Mouse (Mus musculus): ENCODE measurements around the gene Agap1. TPM values are rescaled to one million over a fixed set of nuclear protein-coding genes. Genes with fewer than 3 reads are reported as not detected.

Gene Agap1
- total RNA-seq, 2 experiments from 2014 or later = 240 to 255 TPM

- DNase-seq (ENCODE audit: low spot score in 2 of 2) = no peak
- intact Hi-C loops (cut with DNase I) = loop anchor here (5.0 kb wide), 1 partner anchor 389 kb away; no protein-coding TSS in a partner anchor
Measured at GRCm38 (mm10) chr1:89625967-89626366, 171.4 kb downstream of the Agap1 start.

- no peak for DNase-seq (ENCODE audit: low spot score in 2 of 2)
- intact Hi-C loops (cut with DNase I) = loop anchor here (5.0 kb wide), 1 partner anchor 390 kb away; no protein-coding TSS in a partner anchor
Measured at GRCm38 (mm10) chr1:89626940-89627339, 172.3 kb downstream of the Agap1 start.

- intact Hi-C loops (cut with DNase I) = loop anchor here (5.0 kb wide), 1 partner anchor 390 kb away; no protein-coding TSS in a partner anchor
- DNase-seq (ENCODE audit: low spot score in 2 of 2) = peak in 1 of 2 experiments; percentile 46
Measured at GRCm38 (mm10) chr1:89627650-89628049, 173.0 kb downstream of the Agap1 start.

- no peak for DNase-seq (ENCODE audit: low spot score in 2 of 2)
- intact Hi-C loops (cut with DNase I) = loop anchor here (2.0 kb wide), 1 partner anchor 106 kb away; no protein-coding TSS in a partner anchor
Measured at GRCm38 (mm10) chr1:89630836-89631235, 176.2 kb downstream of the Agap1 start.

GRCm38 (mm10) chr1:89631747-89632146 lies 177.1 kb downstream of the Agap1 start:
- DNase-seq (ENCODE audit: low spot score in 2 of 2) = peak in 1 of 2 experiments; percentile 67
- intact Hi-C loops (cut with DNase I) = loop anchor here (2.0 kb wide), 1 partner anchor 107 kb away; no protein-coding TSS in a partner anchor

- no peak for DNase-seq (ENCODE audit: low spot score in 2 of 2)
- intact Hi-C loops (cut with DNase I) = no loop called here
Measured at GRCm38 (mm10) chr1:89634055-89634454, 179.4 kb downstream of the Agap1 start.

GRCm38 (mm10) chr1:89635131-89635530 lies 180.5 kb downstream of the Agap1 start:
- intact Hi-C loops (cut with DNase I) = no loop called here
- DNase-seq (ENCODE audit: low spot score in 2 of 2) = no peak

GRCm38 (mm10) chr1:89637670-89638069 lies 183.1 kb downstream of the Agap1 start:
- DNase-seq (ENCODE audit: low spot score in 2 of 2) = no peak
- intact Hi-C loops (cut with DNase I) = no loop called here

- intact Hi-C loops (cut with DNase I) = loop anchor here (1.0 to 10.0 kb wide), 2 partner anchors 300 to 411 kb away; no protein-coding TSS in a partner anchor
- peak; percentile 45 to 62 for DNase-seq (ENCODE audit: low spot score in 2 of 2)
Measured at GRCm38 (mm10) chr1:89643445-89644100, 189.0 kb downstream of the Agap1 start.

- intact Hi-C loops (cut with DNase I) = loop anchor here (1.0 to 10.0 kb wide), 2 partner anchors 299 to 411 kb away; no protein-coding TSS in a partner anchor
- DNase-seq (ENCODE audit: low spot score in 2 of 2) = no peak
Measured at GRCm38 (mm10) chr1:89644120-89644519, 189.5 kb downstream of the Agap1 start.

GRCm38 (mm10) chr1:89646326-89647018 lies 191.9 kb downstream of the Agap1 start:
- intact Hi-C loops (cut with DNase I) = loop anchor here (5.0 to 10.0 kb wide), 2 partner anchors 408 to 941 kb away; no protein-coding TSS in a partner anchor
- peak; percentile 70 to 80 for DNase-seq (ENCODE audit: low spot score in 2 of 2)

GRCm38 (mm10) chr1:89647505-89647904 lies 192.9 kb downstream of the Agap1 start:
- intact Hi-C loops (cut with DNase I) = loop anchor here (5.0 to 10.0 kb wide), 2 partner anchors 407 to 940 kb away; no protein-coding TSS in a partner anchor
- no peak for DNase-seq (ENCODE audit: low spot score in 2 of 2)

- intact Hi-C loops (cut with DNase I) = no loop called here
- peak in 1 of 2 experiments; percentile 43 for DNase-seq (ENCODE audit: low spot score in 2 of 2)
Measured at GRCm38 (mm10) chr1:89650557-89650956, 196.0 kb downstream of the Agap1 start.

GRCm38 (mm10) chr1:89656167-89656566 lies 201.6 kb downstream of the Agap1 start:
- intact Hi-C loops (cut with DNase I) = no loop called here
- DNase-seq (ENCODE audit: low spot score in 2 of 2) = no peak

GRCm38 (mm10) chr1:89656643-89657321 lies 202.2 kb downstream of the Agap1 start:
- peak; percentile 48 to 81 for DNase-seq (ENCODE audit: low spot score in 2 of 2)
- intact Hi-C loops (cut with DNase I) = no loop called here

- DNase-seq (ENCODE audit: low spot score in 2 of 2) = no peak
- intact Hi-C loops (cut with DNase I) = no loop called here
Measured at GRCm38 (mm10) chr1:89660804-89661203, 206.2 kb downstream of the Agap1 start.

- intact Hi-C loops (cut with DNase I) = no loop called here
- DNase-seq (ENCODE audit: low spot score in 2 of 2) = no peak
Measured at GRCm38 (mm10) chr1:89666154-89666553, 211.5 kb downstream of the Agap1 start.

- DNase-seq (ENCODE audit: low spot score in 2 of 2) = no peak
- intact Hi-C loops (cut with DNase I) = no loop called here
Measured at GRCm38 (mm10) chr1:89667387-89667786, 212.8 kb downstream of the Agap1 start.

- DNase-seq (ENCODE audit: low spot score in 2 of 2) = no peak
- intact Hi-C loops (cut with DNase I) = loop anchor here (2.0 kb wide), 1 partner anchor 274 kb away; no protein-coding TSS in a partner anchor
Measured at GRCm38 (mm10) chr1:89668635-89669034, 214.0 kb downstream of the Agap1 start.
